Mouse (Mus musculus): ENCODE data around the gene Rab29.

DNA sequence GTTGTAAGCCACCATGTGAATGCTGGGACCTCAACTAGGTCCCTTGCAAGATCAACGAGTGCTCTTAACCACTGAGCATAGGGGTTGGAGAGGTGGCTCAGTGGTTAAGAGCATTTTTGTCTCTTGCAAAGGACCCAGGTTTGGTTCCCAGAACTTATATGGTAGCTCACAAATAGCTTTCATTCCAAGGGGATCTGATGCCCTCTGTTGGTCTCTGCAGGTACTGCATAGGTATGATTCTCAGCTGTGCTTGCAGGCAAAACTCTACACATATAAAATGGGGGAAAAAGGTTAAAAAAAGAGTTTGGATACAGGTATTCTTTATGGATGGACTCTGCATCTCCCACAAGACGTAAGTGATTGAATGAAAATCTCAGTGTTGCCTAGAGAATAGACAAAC lies 15.8 kb downstream of the Rab29 start:
- TF ChIP-seq CTCF (IDR thresholded peaks at IDR 0.05; ENCODE audit: low read depth) = peak; percentile 64
- no peak for TF ChIP-seq EP300 (optimal IDR thresholded peaks at IDR 0.05)

Measured in stomach, postnatal 0 days (tissue).